Mouse (Mus musculus): ENCODE measurements around the gene Ero1l.

GRCm38 (mm10) chr14:45310101-45310500 is 8.5 kb downstream of the Ero1l start:
- TF ChIP-seq CTCF (IDR thresholded peaks at IDR 0.05; ENCODE audit: low read depth) (no peak), EP300 (optimal IDR thresholded peaks at IDR 0.05) (no peak)
